Mouse (Mus musculus) neural tube, embryonic 12.5 days (tissue): ENCODE data around the gene Asb15. TPM values are rescaled to one million over a fixed set of nuclear protein-coding genes. Genes with fewer than 3 reads are reported as not detected.

Experiments
- ATAC-seq: fragments of 200-750 bp; cut with Nextera tagmentation; 2 replicates; pipeline ENCODE4 v1.8.0; 2017; ENCODE audit warnings: low read depth, mild to moderate bottlenecking, moderate TSS enrichment, moderate library complexity; ENCODE audit not compliant: low FRiP score
- H3K27ac ChIP-seq: fragments of 300-500 bp; sonication (generic); 2 replicates; pipeline ENCODE4 v1.5.1; 2016
- H3K27me3 ChIP-seq: fragments of 300-500 bp; sonication (generic); replicated peaks from 2 replicates; pipeline ENCODE4 v1.6.1; 2016; ENCODE audit warnings: mild to moderate bottlenecking
- H3K36me3 ChIP-seq: fragments of 300-500 bp; sonication (generic); 2 replicates; pipeline ENCODE4 v1.6.1; 2016; ENCODE audit warnings: mild to moderate bottlenecking
- H3K4me1 ChIP-seq: fragments of 300-500 bp; sonication (generic); 2 replicates; pipeline ENCODE4 v1.6.1; 2016
- H3K4me2 ChIP-seq: fragments of 300-500 bp; sonication (generic); replicated peaks from 2 replicates; pipeline ENCODE4 v1.6.1; 2016; ENCODE audit warnings: mild to moderate bottlenecking
- H3K4me3 ChIP-seq: fragments of 300-500 bp; sonication (generic); 2 replicates; pipeline ENCODE4 v1.5.1; 2016
- H3K9ac ChIP-seq: fragments of 300-500 bp; sonication (generic); 2 replicates; pipeline ENCODE4 v1.6.1; 2016; ENCODE audit warnings: mild to moderate bottlenecking
- H3K9me3 ChIP-seq: fragments of 300-500 bp; sonication (generic); 2 replicates; pipeline ENCODE4 v1.6.1; 2016; ENCODE audit warnings: mild to moderate bottlenecking
- WGBS: fragments of 180-500 bp; shearing (Covaris S2); methylation state at CpG from one replicate; pipeline ENCODE4 v1.1.7; 2016; 5-methylcytosine and 5-hydroxymethylcytosine counted together
- polyA plus RNA-seq: library from polyadenylated mRNA; unstranded; fragments of >200 nt; fragmentation: Nextera tagmentation; extraction: Ambion mirVana; gene quantifications from 2 replicates; pipeline ENCODE4 v1.2.1, GENCODE M21; 2016

Gene Asb15
- polyA plus RNA-seq, 1 experiment from 2014 or later: not detected

DNA sequence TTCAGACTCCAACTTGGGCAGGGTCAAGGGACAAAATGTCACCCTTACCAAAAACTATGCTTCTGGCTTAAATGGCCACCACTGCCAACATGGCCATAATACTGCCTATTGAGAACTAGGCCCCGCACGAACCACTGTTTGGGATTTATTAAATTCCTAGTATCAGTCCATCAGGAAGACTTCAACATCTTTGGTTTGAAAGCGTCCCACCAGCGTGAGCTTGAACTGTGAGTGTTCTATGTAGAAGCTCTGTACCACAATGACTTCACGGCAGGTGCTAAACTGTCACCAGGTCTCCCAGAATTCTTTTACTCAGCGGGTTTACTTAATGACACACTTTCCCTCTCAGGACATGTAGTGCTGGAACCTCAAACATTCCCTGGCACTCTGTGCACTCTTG lies 85.4 kb downstream of the Asb15 start:
- Histone ChIP-seq H3K27ac (no peak overlapping the region), H3K4me3 (no peak overlapping the region), H3K9me3 (no peaks in the 10 kb centered on the region), H3K27me3 (no peaks in the 10 kb centered on the region), H3K9ac (no peak overlapping the region), H3K36me3 (peaks cover 26% of the 10 kb centered on the region), H3K4me2 (no peak overlapping the region), H3K4me1 (no peaks in the 10 kb centered on the region)
- ATAC-seq: no peak
- 95% methylated on average over 6 of the region's 6 CpGs for WGBS

DNA sequence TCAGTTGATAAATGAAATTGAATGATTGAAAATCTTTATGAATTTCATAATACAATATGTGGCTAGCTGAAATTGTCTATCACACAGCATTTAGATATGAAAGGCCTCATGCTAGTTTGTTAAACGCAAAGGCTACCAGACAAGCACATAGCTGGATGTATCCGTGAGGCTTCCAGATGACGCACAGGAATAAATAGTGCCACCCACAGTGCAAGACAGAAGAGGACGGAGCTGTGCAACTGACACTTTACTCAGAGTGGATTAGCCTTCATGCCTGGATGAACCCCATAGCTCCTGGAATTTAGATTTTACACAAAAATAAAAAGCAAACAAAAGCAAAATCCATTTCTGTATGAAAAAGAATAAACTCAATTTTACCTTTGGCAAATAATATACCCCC lies 86.0 kb downstream of the Asb15 start:
- 86% methylated on average over 4 of the region's 4 CpGs for WGBS
- H3K27ac ChIP-seq: no peak overlapping the region

DNA sequence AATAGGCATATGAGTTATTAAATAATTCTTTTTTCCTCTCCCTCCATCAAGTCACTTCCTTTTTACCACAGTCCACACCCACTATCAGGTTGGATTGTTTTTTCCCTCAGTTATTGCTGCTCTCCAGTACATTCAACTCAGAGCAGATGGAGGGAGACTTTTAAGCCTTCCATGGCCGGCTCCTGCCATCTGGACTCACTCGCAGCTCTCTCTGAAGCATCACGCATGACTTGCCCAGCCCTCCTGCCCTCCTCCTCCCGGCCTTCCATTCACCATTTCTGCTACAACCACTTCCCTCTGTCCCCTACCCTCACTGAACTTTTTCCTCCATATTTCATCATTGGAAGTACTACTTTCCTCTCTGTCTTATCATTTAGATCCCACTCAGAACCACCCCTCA lies 88.8 kb downstream of the Asb15 start:
- Histone ChIP-seq H3K36me3 (peaks cover 32% of the 10 kb centered on the region), H3K9me3 (no peaks in the 10 kb centered on the region), H3K27ac (no peak overlapping the region), H3K27me3 (no peaks in the 10 kb centered on the region), H3K9ac (no peak overlapping the region), H3K4me3 (no peak overlapping the region), H3K4me1 (no peaks in the 10 kb centered on the region), H3K4me2 (no peak overlapping the region)
- 74% methylated on average over 4 of the region's 4 CpGs for WGBS
- no peak for ATAC-seq

More for the DNA sequence above, 86.0 kb downstream of the Asb15 start:
- H3K4me3 ChIP-seq: no peak overlapping the region
- no peak overlapping the region for H3K4me2 ChIP-seq
- no peaks in the 10 kb centered on the region for H3K4me1 ChIP-seq
- no peak for ATAC-seq
- H3K27me3 ChIP-seq: no peaks in the 10 kb centered on the region
- no peak overlapping the region for H3K9ac ChIP-seq
- H3K36me3 ChIP-seq: peaks cover 26% of the 10 kb centered on the region
- no peaks in the 10 kb centered on the region for H3K9me3 ChIP-seq

DNA sequence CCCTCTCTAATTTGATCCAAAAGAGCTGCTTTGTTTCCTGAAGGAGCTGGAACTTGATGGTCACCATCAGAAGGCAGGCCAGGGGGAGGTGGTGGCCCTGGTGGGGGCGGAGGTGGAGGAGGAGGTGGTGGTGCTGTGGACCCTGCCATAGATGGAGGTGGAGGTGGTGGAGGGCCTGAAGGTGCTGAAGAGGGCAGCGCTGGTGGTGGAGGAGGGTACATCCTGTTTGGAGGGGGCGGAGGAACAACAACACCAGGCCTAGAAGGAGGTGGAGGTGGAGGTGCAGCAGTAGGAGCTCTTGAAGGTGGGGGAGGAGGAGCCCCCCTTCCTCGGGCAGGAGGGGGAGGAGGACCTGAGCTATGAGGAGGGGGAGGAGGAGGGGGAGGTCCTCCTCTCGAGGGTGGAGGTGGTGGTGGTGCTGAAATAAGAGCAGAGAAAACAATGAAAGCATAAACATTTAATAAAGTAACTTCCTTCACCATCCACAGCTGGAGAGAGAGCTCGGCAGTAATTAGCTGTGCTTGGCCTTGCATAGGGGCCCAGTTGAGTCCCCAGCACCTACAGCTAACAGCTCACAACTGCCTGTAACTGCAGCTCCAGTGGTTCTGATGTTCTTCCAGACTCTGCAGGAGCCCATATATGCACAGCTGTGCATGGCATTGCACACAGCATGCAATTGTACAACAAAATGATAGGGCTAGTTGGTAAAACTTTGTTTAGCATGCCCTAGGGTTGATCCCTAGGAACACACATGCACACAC lies 91.5 kb downstream of the Asb15 start:
- H3K27ac ChIP-seq: no peak overlapping the region
- no peak overlapping the region for H3K9ac ChIP-seq
- no peak overlapping the region for H3K4me2 ChIP-seq
- 0 out of 2 replicates have a peak, but pooled peaks have one; percentile 33 for ATAC-seq
- H3K27me3 ChIP-seq: no peaks in the 10 kb centered on the region
- no peaks in the 10 kb centered on the region for H3K4me1 ChIP-seq
- peaks cover 35% of the 10 kb centered on the region for H3K36me3 ChIP-seq
- no peak overlapping the region for H3K4me3 ChIP-seq
- WGBS: 78% methylated on average over 6 of the region's 6 CpGs
- H3K9me3 ChIP-seq: no peaks in the 10 kb centered on the region

DNA sequence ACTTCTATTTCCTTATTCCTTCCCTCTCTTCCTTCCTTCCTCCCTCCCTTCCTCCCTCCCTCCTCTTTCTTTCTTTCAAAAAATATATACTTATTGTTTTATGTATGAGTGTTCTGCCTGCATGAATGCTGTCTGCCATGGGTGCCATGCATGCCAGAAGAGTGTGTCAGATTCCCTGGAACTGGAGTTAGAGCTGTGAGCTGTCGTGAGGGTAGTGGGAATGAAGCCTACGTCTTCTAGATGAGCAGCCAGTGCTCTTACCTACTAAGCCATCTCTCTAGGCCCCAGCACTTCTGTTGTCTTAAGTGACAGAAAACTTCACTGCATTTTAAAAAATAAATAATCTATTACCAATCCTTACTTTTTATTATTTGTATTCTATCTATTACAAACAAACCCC lies 93.0 kb downstream of the Asb15 start:
- H3K27me3 ChIP-seq: no peaks in the 10 kb centered on the region
- no peaks in the 10 kb centered on the region for H3K4me1 ChIP-seq
- no peak overlapping the region for H3K4me2 ChIP-seq
- WGBS: 84% methylated on average over 2 of the region's 2 CpGs
- no peak for ATAC-seq
- no peaks in the 10 kb centered on the region for H3K9me3 ChIP-seq
- H3K27ac ChIP-seq: no peak overlapping the region
- no peak overlapping the region for H3K9ac ChIP-seq
- H3K36me3 ChIP-seq: peaks cover 33% of the 10 kb centered on the region
- no peak overlapping the region for H3K4me3 ChIP-seq

DNA sequence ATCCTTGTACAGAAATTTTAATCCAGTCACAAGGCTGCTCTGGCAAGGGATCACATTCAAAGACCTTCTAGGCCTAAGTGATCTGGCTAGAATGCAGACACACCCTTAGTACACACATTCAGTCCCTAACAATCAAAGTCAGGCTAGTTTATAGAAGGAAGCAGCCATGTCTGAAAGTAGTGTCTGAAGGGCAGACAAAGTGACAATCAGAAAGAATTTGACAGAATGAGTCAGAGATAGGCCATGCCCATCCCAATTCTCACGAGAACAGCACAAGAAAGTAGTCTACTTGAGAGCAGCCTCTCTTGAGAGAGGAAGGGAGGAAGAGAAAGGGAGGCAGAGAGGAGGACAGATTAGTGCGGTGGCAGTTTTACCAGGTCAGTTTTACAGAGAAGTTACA lies 94.2 kb downstream of the Asb15 start:
- no peaks in the 10 kb centered on the region for H3K4me1 ChIP-seq
- H3K4me3 ChIP-seq: no peak overlapping the region
- H3K9ac ChIP-seq: no peak overlapping the region
- H3K27ac ChIP-seq: no peak overlapping the region
- WGBS: 89% methylated on average over 2 of the region's 2 CpGs
- H3K4me2 ChIP-seq: no peak overlapping the region
- H3K9me3 ChIP-seq: no peaks in the 10 kb centered on the region
- ATAC-seq: no peak
- H3K36me3 ChIP-seq: peaks cover 30% of the 10 kb centered on the region
- H3K27me3 ChIP-seq: no peaks in the 10 kb centered on the region

Other genes with a start within 250 kb of the Asb15 start
- 0.10 and 0.22 TPM in 2 replicates for gene Iqub, start 13.1 kb upstream of the Asb15 start, polyA plus RNA-seq
- gene Ndufa5, start 131 bp upstream of the Asb15 start, polyA plus RNA-seq: 334 and 347 TPM in 2 replicates
- gene Lmod2, start 69.6 kb downstream of the Asb15 start, polyA plus RNA-seq: 0.19 TPM in 1 of 2 replicates, not detected in the other
- 57.5 and 78.8 TPM in 2 replicates for gene Wasl, start 136.9 kb downstream of the Asb15 start, polyA plus RNA-seq
- not detected in 2 replicates for gene Hyal6, start 205.1 kb downstream of the Asb15 start, polyA plus RNA-seq
- gene Hyal4, start 220.2 kb downstream of the Asb15 start, polyA plus RNA-seq: not detected in 2 replicates